Mouse (Mus musculus): Measurements from ENCODE around the gene Smu1. TPM values are rescaled to one million over a fixed set of nuclear protein-coding genes. Genes with fewer than 3 reads are reported as not detected.

The Smu1 gene
- total RNA-seq, 2 experiments from 2014 or later, result 33.1 to 34.2 TPM

DNA sequence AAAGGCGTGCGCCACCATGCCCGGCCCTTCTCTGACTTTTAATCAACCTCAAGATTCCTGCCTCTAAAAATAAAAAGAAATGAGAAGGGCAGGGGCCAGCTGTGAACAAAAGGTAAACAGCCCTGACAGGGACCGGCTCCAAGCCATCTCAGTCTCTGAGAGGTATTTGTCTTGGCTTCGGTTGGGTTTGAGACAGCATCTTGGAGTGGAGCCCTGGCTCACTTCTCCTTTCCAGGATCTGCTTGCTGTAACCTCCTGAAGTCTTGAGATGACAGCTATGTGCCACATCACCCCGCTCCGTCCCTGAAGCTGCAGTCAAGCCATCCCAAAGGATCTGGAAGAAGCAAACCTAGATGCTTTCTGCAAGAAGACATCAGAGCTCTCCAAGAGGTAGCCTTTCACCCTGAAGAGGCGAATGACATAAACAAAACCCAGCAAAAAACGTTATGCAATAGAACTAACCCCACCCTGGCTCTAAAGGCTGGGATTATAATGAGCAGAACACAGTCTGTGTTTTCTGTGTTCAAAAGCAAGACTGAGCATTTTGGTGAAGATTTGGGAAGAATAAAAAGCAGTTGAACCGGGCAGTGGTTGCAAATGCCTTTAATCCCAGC is 26.9 kb upstream of the Smu1 start:
- DNase-seq, result peak; percentile 80
- TF ChIP-seq CTCF (IDR thresholded peaks at IDR 0.05), result no peak
- intact Hi-C loops (cut with DNase I), result no loop called here
- Histone ChIP-seq H3K4me3 (0 out of 2 replicates have a peak overlapping the region, but pooled peaks have one; percentile 3), H3K27ac (peak overlapping the region; percentile 72)

DNA sequence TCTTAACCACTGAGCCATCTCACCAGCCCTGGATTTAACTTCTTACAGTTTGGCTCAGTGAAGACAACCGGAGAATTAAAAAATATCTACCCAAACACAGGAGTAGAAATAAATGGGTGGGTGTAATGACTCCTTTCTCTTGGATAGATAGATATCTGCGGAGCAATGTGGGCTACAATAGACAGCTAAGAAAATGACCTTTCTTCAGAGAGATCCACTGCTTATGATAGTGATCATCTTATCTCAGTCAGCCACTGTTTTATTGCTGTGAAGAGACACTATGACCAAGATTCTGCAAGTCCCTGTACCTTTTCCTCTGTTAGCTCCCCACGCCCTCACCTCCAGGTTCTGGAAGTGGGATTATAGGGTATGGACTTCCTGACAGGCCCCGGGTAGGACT is 25.3 kb upstream of the Smu1 start:
- no peak overlapping the region for H3K4me3 ChIP-seq
- DNase-seq, result no peak
- H3K27ac ChIP-seq, result no peak overlapping the region
- no peak for TF ChIP-seq CTCF (IDR thresholded peaks at IDR 0.05)
- intact Hi-C loops (cut with DNase I), result no loop called here

- no peak for TF ChIP-seq CTCF (IDR thresholded peaks at IDR 0.05)
- no peak for DNase-seq
- peak overlapping the region; percentile 46; the same call in 1 of the 2 replicates for H3K27ac ChIP-seq
- intact Hi-C loops (cut with DNase I), result no loop called here
- H3K4me3 ChIP-seq, result no peak overlapping the region
These were observed 24.2 kb upstream of the Smu1 start for GRCm38 (mm10) chr4:40781797-40782495.

DNA sequence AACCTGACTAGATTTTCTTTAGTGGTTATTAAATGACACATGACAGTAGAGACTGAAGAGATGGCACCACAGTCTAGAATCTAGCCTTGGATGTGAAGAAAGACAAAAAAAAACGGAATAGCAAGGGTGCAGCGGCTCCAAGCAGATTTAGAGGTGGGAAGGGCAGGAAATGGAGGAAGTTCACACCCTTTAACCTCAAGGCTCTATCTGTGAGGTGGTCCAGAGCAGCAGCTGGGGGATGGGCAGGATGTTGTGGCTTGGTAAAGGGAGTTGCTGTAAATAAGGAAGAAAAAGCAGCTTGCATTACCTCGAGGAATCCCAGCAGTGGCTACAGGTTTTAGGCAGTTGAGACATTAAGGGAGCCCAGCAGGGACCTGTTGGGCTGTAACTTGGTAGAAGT is 23.4 kb upstream of the Smu1 start:
- no peak for TF ChIP-seq CTCF (IDR thresholded peaks at IDR 0.05)
- Histone ChIP-seq H3K27ac (peak overlapping the region; percentile 46; the same call in 1 of the 2 replicates), H3K4me3 (no peak overlapping the region)
- intact Hi-C loops (cut with DNase I), result no loop called here
- DNase-seq, result no peak

DNA sequence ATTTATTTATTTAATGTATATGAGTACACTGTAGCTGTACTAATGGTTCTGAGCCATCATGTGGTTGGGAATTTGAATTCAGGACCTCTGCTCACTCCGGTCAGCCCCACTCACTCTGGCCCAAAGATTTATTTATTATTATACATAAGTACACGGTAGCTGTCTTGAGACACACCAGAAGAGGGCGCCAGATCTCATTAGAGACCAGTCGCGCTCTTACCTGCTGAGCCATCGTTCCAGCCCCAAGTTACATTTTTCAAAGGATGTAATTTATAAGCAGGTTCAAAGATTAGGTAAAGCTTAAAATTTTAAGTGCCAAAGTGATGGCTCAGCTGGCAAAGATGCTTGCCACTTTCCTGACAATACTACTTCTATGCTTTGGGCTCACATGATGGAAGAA is 20.9 kb upstream of the Smu1 start:
- Histone ChIP-seq H3K27ac (no peak overlapping the region), H3K4me3 (no peak overlapping the region)
- intact Hi-C loops (cut with DNase I), result loop anchor here (5.0 kb wide), 1 partner anchor 39 kb away; no protein-coding TSS in a partner anchor
- TF ChIP-seq CTCF (IDR thresholded peaks at IDR 0.05), result peak; percentile 61
- peak; percentile 42 for DNase-seq

- Histone ChIP-seq H3K4me3 (no peak overlapping the region), H3K27ac (no peak overlapping the region)
- DNase-seq, result no peak
- intact Hi-C loops (cut with DNase I), result loop anchor here (5.0 kb wide), 1 partner anchor 40 kb away; no protein-coding TSS in a partner anchor
- TF ChIP-seq CTCF (IDR thresholded peaks at IDR 0.05), result no peak
These were observed 19.4 kb upstream of the Smu1 start for GRCm38 (mm10) chr4:40777116-40777515.

DNA sequence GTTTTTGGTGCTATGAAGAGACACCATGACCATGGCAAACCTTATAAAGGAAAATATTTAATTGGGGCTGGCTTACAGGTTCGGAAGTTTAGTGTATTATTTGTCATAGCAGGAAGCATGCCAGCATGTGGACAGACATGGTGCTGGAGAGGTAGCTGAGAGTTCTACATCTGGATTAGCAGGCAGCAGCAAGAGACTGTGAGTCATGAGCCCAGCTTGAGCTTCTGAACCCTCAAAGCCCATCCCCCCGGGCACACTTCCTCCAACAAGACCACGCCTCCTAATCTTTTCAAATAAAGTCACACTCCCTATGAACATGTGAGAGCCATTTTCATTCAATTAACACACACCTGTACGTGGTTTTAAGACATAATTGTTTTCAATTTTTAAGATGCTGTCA is 18.7 kb upstream of the Smu1 start:
- intact Hi-C loops (cut with DNase I), result loop anchor here (5.0 kb wide), 1 partner anchor 41 kb away; no protein-coding TSS in a partner anchor
- no peak for TF ChIP-seq CTCF (IDR thresholded peaks at IDR 0.05)
- Histone ChIP-seq H3K27ac (no peak overlapping the region), H3K4me3 (no peak overlapping the region)
- DNase-seq, result no peak

DNA sequence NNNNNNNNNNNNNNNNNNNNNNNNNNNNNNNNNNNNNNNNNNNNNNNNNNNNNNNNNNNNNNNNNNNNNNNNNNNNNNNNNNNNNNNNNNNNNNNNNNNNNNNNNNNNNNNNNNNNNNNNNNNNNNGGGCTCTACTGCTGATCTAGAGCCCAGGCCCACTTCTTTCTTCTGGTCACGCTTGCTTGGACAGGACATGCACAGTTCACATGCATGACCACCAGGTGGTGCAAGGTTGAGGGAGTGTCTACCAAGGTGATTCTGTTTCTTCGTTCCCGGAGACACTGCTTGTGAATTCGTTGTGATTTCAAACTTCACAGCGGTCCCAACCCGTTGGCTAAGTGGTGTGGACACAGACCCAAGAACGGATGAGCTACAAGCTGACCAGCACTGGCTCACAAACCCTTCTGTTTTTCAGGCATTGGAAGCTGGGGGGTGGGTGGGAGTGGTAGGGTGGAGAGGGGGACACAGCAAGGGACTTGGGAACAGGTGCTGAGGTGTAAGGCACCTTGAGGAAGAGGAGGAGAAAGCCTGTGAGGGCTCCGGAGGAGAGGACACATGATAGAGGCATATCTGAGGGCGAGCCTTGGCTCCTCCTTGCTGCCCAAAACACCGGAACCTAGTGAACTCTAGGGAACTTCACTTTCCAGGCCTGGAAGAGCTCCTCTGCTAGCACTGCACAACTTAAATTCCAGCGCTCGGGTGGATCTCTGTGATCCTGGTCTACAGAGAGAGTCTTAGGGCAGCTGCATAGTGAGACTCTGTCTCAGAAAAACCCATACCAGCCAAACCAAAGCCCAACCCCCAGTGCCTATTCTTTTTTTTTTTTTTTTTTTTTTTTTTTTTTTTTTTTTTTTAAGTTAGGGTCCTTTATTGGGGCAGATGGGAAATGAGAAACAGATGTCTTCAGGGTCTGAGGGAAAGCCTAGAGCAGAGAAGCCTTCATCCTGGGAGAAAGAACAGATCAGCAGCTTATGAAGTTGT is 16.8 kb upstream of the Smu1 start:
- intact Hi-C loops (cut with DNase I), result loop anchor here (5.0 kb wide), 1 partner anchor 43 kb away; no protein-coding TSS in a partner anchor
- Histone ChIP-seq H3K27ac (peak overlapping the region; percentile 70), H3K4me3 (peak overlapping the region; percentile 59)
- peak; percentile 89 for TF ChIP-seq CTCF (IDR thresholded peaks at IDR 0.05)
- peak; percentile 80 for DNase-seq

- Histone ChIP-seq H3K27ac (no peak overlapping the region), H3K4me3 (no peak overlapping the region)
- TF ChIP-seq CTCF (IDR thresholded peaks at IDR 0.05), result no peak
- intact Hi-C loops (cut with DNase I), result no loop called here
- DNase-seq, result no peak
These were observed 2.2 kb upstream of the Smu1 start for GRCm38 (mm10) chr4:40759876-40760275.

GRCm38 (mm10) chr4:40757157-40757779 is 455 bp downstream of the Smu1 start:
- intact Hi-C loops (cut with DNase I), result loop anchor here (1.0 kb wide), 1 partner anchor 21 kb away; no protein-coding TSS in a partner anchor
- DNase-seq, result no peak
- H3K4me3 ChIP-seq, result peak overlapping the region; percentile 85
- H3K27ac ChIP-seq, result peak overlapping the region; percentile 91
- TF ChIP-seq CTCF (IDR thresholded peaks at IDR 0.05), result no peak

DNA sequence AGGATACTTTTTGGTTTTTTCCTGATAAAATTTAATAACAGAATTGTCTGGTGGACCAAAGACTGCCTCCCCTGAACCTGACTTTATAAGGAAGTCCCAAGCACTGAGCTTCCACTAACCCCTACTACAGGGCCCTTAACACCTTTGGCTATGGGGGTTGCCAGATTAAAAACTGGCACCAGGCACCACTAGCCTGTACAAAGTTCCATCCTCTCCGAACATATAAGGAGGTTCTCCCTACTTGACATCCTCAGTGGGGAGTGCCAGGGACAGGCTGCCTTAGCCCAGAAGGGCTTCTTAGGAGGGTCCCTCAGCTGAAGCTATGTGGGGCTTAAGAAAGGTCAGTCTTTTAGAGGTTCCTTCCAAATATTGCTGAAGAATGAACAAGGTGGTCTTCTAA is 22.4 kb downstream of the Smu1 start:
- H3K27ac ChIP-seq, result no peak overlapping the region
- no peak overlapping the region for H3K4me3 ChIP-seq
- no peak for TF ChIP-seq CTCF (IDR thresholded peaks at IDR 0.05)
- DNase-seq, result no peak
- intact Hi-C loops (cut with DNase I), result no loop called here

DNA sequence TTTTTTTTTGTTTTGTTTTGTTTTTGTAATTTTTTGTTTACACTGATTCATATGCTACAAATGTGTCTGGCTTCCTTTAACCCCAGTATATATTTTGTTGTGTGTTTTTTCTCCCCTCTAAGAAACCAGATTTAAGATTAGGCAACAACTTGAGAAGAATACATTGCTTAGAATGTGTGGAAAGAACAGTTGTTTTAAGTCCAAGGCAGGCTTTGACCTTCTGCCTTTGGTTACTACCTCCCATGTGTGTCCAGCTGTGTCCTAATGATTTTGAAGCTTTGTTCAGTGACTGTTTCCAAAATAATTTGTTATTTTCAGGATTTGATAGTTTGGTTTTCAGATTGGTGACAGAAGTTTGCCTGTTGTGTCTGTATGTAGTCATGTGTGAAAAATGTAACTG is 26.5 kb downstream of the Smu1 start:
- TF ChIP-seq CTCF (IDR thresholded peaks at IDR 0.05), result no peak
- DNase-seq, result no peak
- Histone ChIP-seq H3K4me3 (no peak overlapping the region), H3K27ac (no peak overlapping the region)
- intact Hi-C loops (cut with DNase I), result no loop called here
